Mouse (Mus musculus) MEL (cell line): ENCODE results near the gene Wwc2. TPM values are rescaled to one million over a fixed set of nuclear protein-coding genes. Genes with fewer than 3 reads are reported as not detected.

Experiments
- DNase-seq: peaks from one replicate; pipeline ENCODE4 v3.0.0; 2011; ENCODE audit warnings: low read depth, low spot score
- H3K27ac ChIP-seq: 2 replicates; pipeline ENCODE4 v1.5.1; 2012; ENCODE audit warnings: low read depth, mild to moderate bottlenecking, control low read depth, low read length, moderate library complexity; ENCODE audit not compliant: control insufficient read depth
- H3K27me3 ChIP-seq, 2 experiments: fragments of 150-350 bp in 1 of 2; sonication (generic) in 1 of 2; 2 replicates each; pipeline ENCODE4 v1.6.1; 2012; ENCODE audit warnings: low read length in 2 of 2, mild to moderate bottlenecking in 2 of 2, improper control_type of control experiment in 1 of 2, moderate library complexity in 1 of 2; ENCODE audit not compliant: insufficient read depth in 2 of 2, control insufficient read depth in 1 of 2
- H3K36me3 ChIP-seq, 2 experiments: 2 replicates each; pipeline ENCODE4 v1.6.1; 2012 to 2014; ENCODE audit warnings: low read length in 2 of 2, improper control_type of control experiment in 1 of 2, inconsistent platforms in 1 of 2, mild to moderate bottlenecking in 1 of 2; ENCODE audit not compliant: insufficient read depth in 2 of 2, control insufficient read depth in 1 of 2
- H3K4me1 ChIP-seq, 2 experiments: fragments of 150-350 bp in 1 of 2; sonication (generic) in 1 of 2; 2 replicates each; pipeline ENCODE4 v1.6.1; 2012; ENCODE audit warnings: low read length in 2 of 2, improper control_type of control experiment in 1 of 2, mild to moderate bottlenecking in 1 of 2; ENCODE audit not compliant: insufficient read depth in 2 of 2, control insufficient read depth in 1 of 2
- H3K4me3 ChIP-seq, 2 experiments: fragments of 150-350 bp in 1 of 2; sonication (generic) in 1 of 2; 2 replicates each; pipeline ENCODE4 v1.5.1; 2012; ENCODE audit warnings: low read depth in 2 of 2, low read length in 2 of 2, mild to moderate bottlenecking in 2 of 2, moderate library complexity in 2 of 2, control low read depth in 1 of 2, improper control_type of control experiment in 1 of 2; ENCODE audit not compliant: control insufficient read depth in 1 of 2, insufficient read depth in 1 of 2
- H3K79me2 ChIP-seq: 2 replicates; pipeline ENCODE4 v1.6.1; 2012; ENCODE audit warnings: mild to moderate bottlenecking, low read length, moderate library complexity; ENCODE audit not compliant: control insufficient read depth, poor library complexity, insufficient read depth
- H3K9ac ChIP-seq: 2 replicates; pipeline ENCODE4 v1.6.1; 2012; ENCODE audit warnings: low read depth, mild to moderate bottlenecking, control low read depth, low read length, moderate library complexity; ENCODE audit not compliant: control insufficient read depth, poor library complexity, severe bottlenecking
- H3K9me3 ChIP-seq: fragments of 150-350 bp; sonication (generic); replicated peaks from 2 replicates; pipeline ENCODE4 v1.6.1; 2012; ENCODE audit warnings: mild to moderate bottlenecking, low read length, improper control_type of control experiment, moderate library complexity; ENCODE audit not compliant: insufficient read depth
- CHD1 ChIP-seq: IDR thresholded peaks from 2 replicates; pipeline ENCODE4 v1.6.1; 2012; ENCODE audit warnings: low read depth, mild to moderate bottlenecking, inconsistent platforms, low read length, improper control_type of control experiment
- CTCF ChIP-seq, 3 experiments: IDR thresholded peaks in 2 of 3; conservative IDR thresholded peaks in 1 of 3; 2 replicates each; pipeline ENCODE4 v1.5.1; 2011 to 2012; ENCODE audit warnings: low read length in 3 of 3, low read depth in 2 of 3, mild to moderate bottlenecking in 2 of 3, improper control_type of control experiment in 1 of 3, inconsistent platforms in 1 of 3, mixed read lengths in 1 of 3, moderate library complexity in 1 of 3; ENCODE audit not compliant: control insufficient read depth in 1 of 3, insufficient read depth in 1 of 3, poor library complexity in 1 of 3, severe bottlenecking in 1 of 3
- EP300 ChIP-seq, 2 experiments: IDR thresholded peaks; 2 replicates each; pipeline ENCODE4 v1.6.1; 2011; ENCODE audit warnings: improper control_type of control experiment in 2 of 2, low read length in 2 of 2, low read depth in 1 of 2, mild to moderate bottlenecking in 1 of 2
- ETS1 ChIP-seq: IDR thresholded peaks from 2 replicates; pipeline ENCODE4 v1.6.1; 2012; ENCODE audit warnings: low read depth, mild to moderate bottlenecking, inconsistent platforms, low read length, improper control_type of control experiment, moderate library complexity
- GATA1 ChIP-seq: IDR thresholded peaks from 2 replicates; pipeline ENCODE4 v1.6.1; 2011; ENCODE audit warnings: low read depth, low read length, improper control_type of control experiment
- HCFC1 ChIP-seq: IDR thresholded peaks from 2 replicates; pipeline ENCODE4 v1.6.1; 2012; ENCODE audit warnings: low read depth, mild to moderate bottlenecking, inconsistent platforms, low read length, improper control_type of control experiment, moderate library complexity
- KAT2A ChIP-seq: conservative IDR thresholded peaks from 2 replicates; pipeline ENCODE4 v1.6.1; 2012; ENCODE audit warnings: low read depth, low read length, improper control_type of control experiment, inconsistent platforms
- MAZ ChIP-seq: IDR thresholded peaks from 2 replicates; pipeline ENCODE4 v1.6.1; 2012; ENCODE audit warnings: low read depth, mild to moderate bottlenecking, inconsistent platforms, low read length, improper control_type of control experiment
- MXI1 ChIP-seq: IDR thresholded peaks from 2 replicates; pipeline ENCODE4 v1.6.1; 2011; ENCODE audit warnings: mild to moderate bottlenecking, low read depth, low read length, improper control_type of control experiment
- MYC ChIP-seq: IDR thresholded peaks from 2 replicates; pipeline ENCODE4 v1.6.1; 2011; ENCODE audit warnings: low read depth, mild to moderate bottlenecking, low read length, improper control_type of control experiment, moderate library complexity
- NELFE ChIP-seq: IDR thresholded peaks from 2 replicates; pipeline ENCODE4 v1.6.1; 2011; ENCODE audit warnings: low read depth, low read length, improper control_type of control experiment
- NRF1 ChIP-seq: IDR thresholded peaks from 2 replicates; pipeline ENCODE4 v1.6.1; 2014; ENCODE audit warnings: low read depth, mild to moderate bottlenecking, inconsistent platforms, low read length, improper control_type of control experiment, moderate library complexity; ENCODE audit not compliant: poor library complexity, insufficient read depth, severe bottlenecking
- RAD21 ChIP-seq: IDR thresholded peaks from 2 replicates; pipeline ENCODE4 v1.6.1; 2011; ENCODE audit warnings: mild to moderate bottlenecking, low read depth, low read length, improper control_type of control experiment
- RCOR1 ChIP-seq: IDR thresholded peaks from 2 replicates; pipeline ENCODE4 v1.6.1; 2012; ENCODE audit warnings: low read depth, mild to moderate bottlenecking, inconsistent platforms, low read length, improper control_type of control experiment
- SIN3A ChIP-seq: IDR thresholded peaks from 2 replicates; pipeline ENCODE4 v1.6.1; 2012; ENCODE audit warnings: low read length, improper control_type of control experiment, inconsistent platforms
- SMC3 ChIP-seq: IDR thresholded peaks from 2 replicates; pipeline ENCODE4 v1.6.1; 2011; ENCODE audit warnings: low read depth, low read length, improper control_type of control experiment
- UBTF ChIP-seq: IDR thresholded peaks from 2 replicates; pipeline ENCODE4 v1.6.1; 2012; ENCODE audit warnings: low read depth, mild to moderate bottlenecking, inconsistent platforms, low read length, improper control_type of control experiment, moderate library complexity, borderline replicate concordance; ENCODE audit not compliant: insufficient read depth
- ZKSCAN1 ChIP-seq: IDR thresholded peaks from 2 replicates; pipeline ENCODE4 v1.6.1; 2012; ENCODE audit warnings: low read depth, mild to moderate bottlenecking, inconsistent platforms, low read length, improper control_type of control experiment, moderate library complexity
- ZMIZ1 ChIP-seq: IDR thresholded peaks from 2 replicates; pipeline ENCODE4 v1.6.1; 2012; ENCODE audit warnings: low read depth, mild to moderate bottlenecking, inconsistent platforms, low read length, improper control_type of control experiment, moderate library complexity
- ZNF384 ChIP-seq: IDR thresholded peaks from 2 replicates; pipeline ENCODE4 v1.6.1; 2012; ENCODE audit warnings: low read depth, mild to moderate bottlenecking, inconsistent platforms, low read length, improper control_type of control experiment
- polyA plus RNA-seq, 2 experiments: library from polyadenylated mRNA; stranded (reverse) in 1 of 2; unstranded in 1 of 2; fragments of >175 nt in 1 of 2; fragments of >200 nt in 1 of 2; gene quantifications; 2 replicates each; pipeline versions ENCODE4 v1.2.1 to v1.2.4; 2012; ENCODE audit warnings: low replicate concordance in 2 of 2, low read depth in 1 of 2; ENCODE audit not compliant: insufficient read length in 2 of 2, insufficient read depth in 1 of 2, missing spikeins in 1 of 2
- total RNA-seq: library from RNA; depleted of rRNA; stranded (reverse); fragments of 300-350 nt; gene quantifications from 2 replicates; pipeline ENCODE4 v1.2.3, GENCODE M21; 2012

Wwc2 gene
- total and polyA plus RNA-seq, 3 experiments, result 7.5 to 14.8 TPM; not detected in 1

DNA sequence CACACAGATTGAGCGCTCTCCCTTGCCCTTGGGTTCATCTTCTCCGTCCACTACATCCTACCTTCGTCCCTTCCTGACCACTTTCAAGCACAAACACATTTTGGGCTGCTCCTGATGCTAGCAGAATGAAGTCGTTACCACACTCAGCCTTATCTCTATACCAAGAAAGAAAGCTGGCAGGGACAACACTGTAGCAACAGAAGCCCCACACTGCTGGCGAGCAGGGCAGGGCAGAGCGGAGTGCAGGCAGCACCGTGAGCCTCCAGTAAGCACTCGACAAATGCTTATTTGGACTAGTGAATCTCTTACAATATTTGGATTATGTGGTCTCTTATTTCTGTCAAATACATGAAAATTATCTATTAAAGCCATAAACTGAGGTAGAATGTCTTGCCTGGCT is 107.0 kb downstream of the Wwc2 start:
- no peak for TF ChIP-seq CHD1
- no peak overlapping the region for H3K27ac ChIP-seq
- no peak overlapping the region for H3K4me3 ChIP-seq
- H3K9me3 ChIP-seq, result no peaks in the 10 kb centered on the region
- DNase-seq, result no peak
- no peak overlapping the region for H3K9ac ChIP-seq
- H3K4me1 ChIP-seq, result no peaks in the 10 kb centered on the region
- H3K36me3 ChIP-seq, result no peaks in the 10 kb centered on the region; a peak in 2 of 4 replicates
- no peaks in the 10 kb centered on the region for H3K27me3 ChIP-seq
- H3K79me2 ChIP-seq, result no peaks in the 10 kb centered on the region

DNA sequence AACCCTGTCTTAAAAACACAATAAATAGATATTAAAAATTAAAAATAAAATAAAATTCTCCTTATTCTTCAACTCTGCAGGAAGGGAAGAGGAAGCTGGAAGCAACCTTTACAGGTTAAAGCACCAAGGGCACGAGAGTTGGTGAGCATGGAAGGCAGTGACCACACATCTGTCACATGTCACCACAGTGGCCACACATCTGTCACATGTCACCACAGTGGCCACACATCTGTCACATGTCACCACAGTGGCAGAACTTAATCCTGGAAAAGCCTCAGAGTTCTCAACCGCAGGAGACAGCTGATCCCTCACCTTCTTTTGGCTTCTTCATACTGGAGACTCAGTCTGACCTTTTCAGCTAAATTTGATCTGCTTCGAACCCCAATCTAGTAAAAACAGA is 112.2 kb downstream of the Wwc2 start:
- Histone ChIP-seq H3K9me3 (no peaks in the 10 kb centered on the region), H3K4me3 (no peak overlapping the region), H3K9ac (no peak overlapping the region), H3K36me3 (no peaks in the 10 kb centered on the region; a peak in 2 of 4 replicates), H3K27ac (no peak overlapping the region), H3K79me2 (no peaks in the 10 kb centered on the region), H3K4me1 (no peaks in the 10 kb centered on the region), H3K27me3 (no peaks in the 10 kb centered on the region)
- TF ChIP-seq SMC3 (no peak), RCOR1 (no peak), MYC (no peak), ZMIZ1 (no peak), ZNF384 (no peak), MXI1 (no peak), ZKSCAN1 (no peak), GATA1 (no peak), HCFC1 (no peak), MAZ (no peak), NELFE (no peak), SIN3A (no peak), CTCF (IDR thresholded peaks at IDR 0.05 in 2 of 3, conservative IDR thresholded peaks at IDR 0.05 in 1 of 3; ENCODE audit: control insufficient read depth in 1 of 3, insufficient read depth in 1 of 3, low read depth in 2 of 3, low read length in 3 of 3, poor library complexity in 1 of 3, severe bottlenecking in 1 of 3) (no peak), RAD21 (no peak), EP300 (IDR thresholded peaks at IDR 0.05; ENCODE audit: low read depth in 1 of 2, low read length in 2 of 2) (no peak), KAT2A (no peak), NRF1 (no peak), UBTF (no peak), ETS1 (no peak)
- no peak for DNase-seq
